Mouse (Mus musculus) CH12.LX (cell line): ENCODE data around the gene Figla. TPM values are rescaled to one million over a fixed set of nuclear protein-coding genes. Genes with fewer than 3 reads are reported as not detected.

ENCODE experiments used
- DNase-seq: peaks from one replicate; pipeline ENCODE4 v3.0.0-alpha.2; 2013; ENCODE audit errors: extremely low read depth
- H3K27ac ChIP-seq: 2 replicates; pipeline ENCODE4 v1.5.1; 2012; ENCODE audit warnings: low read depth, mild to moderate bottlenecking, control low read depth, moderate library complexity; ENCODE audit not compliant: insufficient read depth
- H3K27me3 ChIP-seq: replicated peaks from 2 replicates; pipeline ENCODE3; 2012; ENCODE audit warnings: inconsistent platforms
- H3K36me3 ChIP-seq, 2 experiments: replicated peaks in 1 of 2; 2 replicates each; pipeline versions ENCODE3 to v1.6.1; 2012; ENCODE audit warnings: inconsistent platforms in 1 of 2, low read length in 1 of 2, mild to moderate bottlenecking in 1 of 2, mixed read lengths in 1 of 2, moderate library complexity in 1 of 2; ENCODE audit not compliant: control insufficient read depth in 1 of 2, insufficient read depth in 1 of 2
- H3K4me1 ChIP-seq, 2 experiments: 2 replicates each; pipeline ENCODE4 v1.6.1; 2012; ENCODE audit warnings: inconsistent platforms in 1 of 2, moderate library complexity in 1 of 2; ENCODE audit not compliant: insufficient read depth in 2 of 2, control insufficient read depth in 1 of 2
- H3K4me2 ChIP-seq: 2 replicates; pipeline ENCODE4 v1.6.1; 2012; ENCODE audit warnings: low read depth, mild to moderate bottlenecking, control low read depth; ENCODE audit not compliant: poor library complexity, insufficient read depth, severe bottlenecking
- H3K4me3 ChIP-seq, 3 experiments: fragments of 150-350 bp in 1 of 3; sonication (generic) in 1 of 3; replicated peaks in 1 of 3; 2 replicates each; pipeline versions ENCODE3 to v1.5.1; 2011 to 2012; ENCODE audit warnings: low read depth in 2 of 3, low read length in 2 of 3, mild to moderate bottlenecking in 2 of 3, moderate library complexity in 2 of 3, control low read depth in 1 of 3, improper control_type of control experiment in 1 of 3, inconsistent platforms in 1 of 3, mixed read lengths in 1 of 3; ENCODE audit not compliant: poor library complexity in 1 of 3
- H3K79me2 ChIP-seq: replicated peaks from 2 replicates; pipeline ENCODE4 v1.6.1; 2012; ENCODE audit warnings: mild to moderate bottlenecking, moderate library complexity; ENCODE audit not compliant: control insufficient read depth, poor library complexity, insufficient read depth, severe bottlenecking; ENCODE audit errors: extremely low read depth
- H3K9ac ChIP-seq: 2 replicates; pipeline ENCODE4 v1.6.1; 2012; ENCODE audit warnings: low read depth, mild to moderate bottlenecking, control low read depth, moderate library complexity; ENCODE audit not compliant: insufficient read depth
- H3K9me3 ChIP-seq: replicated peaks from 2 replicates; pipeline ENCODE3; 2012; ENCODE audit warnings: low read length, inconsistent platforms, mixed read lengths
- CHD1 ChIP-seq: IDR thresholded peaks from 2 replicates; pipeline ENCODE4 v1.6.1; 2012; ENCODE audit warnings: low read depth, low read length, improper control_type of control experiment, inconsistent platforms
- CTCF ChIP-seq, 2 experiments: IDR thresholded peaks in 1 of 2; conservative IDR thresholded peaks in 1 of 2; 2 replicates each; pipeline ENCODE4 v1.5.1; 2011 to 2012; ENCODE audit warnings: low read depth in 2 of 2, low read length in 2 of 2, improper control_type of control experiment in 1 of 2, inconsistent platforms in 1 of 2, mild to moderate bottlenecking in 1 of 2, moderate library complexity in 1 of 2
- ELF1 ChIP-seq: IDR thresholded peaks from 2 replicates; pipeline ENCODE4 v1.6.1; 2014; ENCODE audit warnings: low read depth, mild to moderate bottlenecking, inconsistent platforms, low read length, improper control_type of control experiment
- EP300 ChIP-seq: IDR thresholded peaks from 2 replicates; pipeline ENCODE4 v1.6.1; 2011; ENCODE audit warnings: low read length, improper control_type of control experiment
- ETS1 ChIP-seq: conservative IDR thresholded peaks from 2 replicates; pipeline ENCODE4 v1.6.1; 2012; ENCODE audit warnings: low read depth, mild to moderate bottlenecking, inconsistent platforms, low read length, improper control_type of control experiment, moderate library complexity
- IRF4 ChIP-seq: IDR thresholded peaks from 2 replicates; pipeline ENCODE4 v1.6.1; 2014; ENCODE audit warnings: low read depth, mild to moderate bottlenecking, inconsistent platforms, low read length, improper control_type of control experiment
- JUN ChIP-seq: IDR thresholded peaks from 2 replicates; pipeline ENCODE4 v1.6.1; 2011; ENCODE audit warnings: low read depth, mild to moderate bottlenecking, low read length, improper control_type of control experiment, moderate library complexity; ENCODE audit not compliant: insufficient read depth
- JUND ChIP-seq: conservative IDR thresholded peaks from 2 replicates; pipeline ENCODE4 v1.6.1; 2011; ENCODE audit warnings: low read depth, low read length, improper control_type of control experiment
- MAX ChIP-seq: IDR thresholded peaks from 2 replicates; pipeline ENCODE4 v1.6.1; 2011; ENCODE audit warnings: low read length, improper control_type of control experiment
- MAZ ChIP-seq: IDR thresholded peaks from 2 replicates; pipeline ENCODE4 v1.6.1; 2012; ENCODE audit warnings: low read depth, mild to moderate bottlenecking, inconsistent platforms, low read length, improper control_type of control experiment, moderate library complexity
- MEF2A ChIP-seq: IDR thresholded peaks from 2 replicates; pipeline ENCODE4 v1.6.1; 2014; ENCODE audit warnings: low read depth, mild to moderate bottlenecking, inconsistent platforms, low read length, improper control_type of control experiment, borderline replicate concordance
- MXI1 ChIP-seq: IDR thresholded peaks from 2 replicates; pipeline ENCODE4 v1.6.1; 2011; ENCODE audit warnings: mild to moderate bottlenecking, low read depth, low read length, improper control_type of control experiment
- PAX5 ChIP-seq: IDR thresholded peaks from 2 replicates; pipeline ENCODE4 v1.6.1; 2012; ENCODE audit warnings: low read length, inconsistent platforms, mixed read lengths
- POLR2A ChIP-seq: IDR thresholded peaks from 2 replicates; pipeline ENCODE4 v1.6.1; 2011; ENCODE audit warnings: low read depth, mild to moderate bottlenecking, improper control_type of control experiment, low read length
- POLR2AphosphoS2 ChIP-seq: IDR thresholded peaks from 2 replicates; pipeline ENCODE4 v1.6.1; 2011; ENCODE audit warnings: low read depth, low read length, improper control_type of control experiment
- RAD21 ChIP-seq: IDR thresholded peaks from 2 replicates; pipeline ENCODE4 v1.6.1; 2011; ENCODE audit warnings: low read depth, mild to moderate bottlenecking, low read length, improper control_type of control experiment, moderate library complexity
- RCOR1 ChIP-seq: conservative IDR thresholded peaks from 2 replicates; pipeline ENCODE4 v1.6.1; 2012; ENCODE audit warnings: low read depth, mild to moderate bottlenecking, inconsistent platforms, low read length, improper control_type of control experiment
- SMC3 ChIP-seq: IDR thresholded peaks from 2 replicates; pipeline ENCODE4 v1.6.1; 2011; ENCODE audit warnings: low read depth, low read length, improper control_type of control experiment
- TBP ChIP-seq: conservative IDR thresholded peaks from 2 replicates; pipeline ENCODE4 v1.6.1; 2011; ENCODE audit warnings: low read depth, low read length, improper control_type of control experiment
- TCF12 ChIP-seq: IDR thresholded peaks from 2 replicates; pipeline ENCODE4 v1.6.1; 2014; ENCODE audit warnings: low read depth, mild to moderate bottlenecking, inconsistent platforms, low read length, improper control_type of control experiment
- UBTF ChIP-seq: IDR thresholded peaks from 2 replicates; pipeline ENCODE4 v1.6.1; 2012; ENCODE audit warnings: low read depth, mild to moderate bottlenecking, inconsistent platforms, low read length, improper control_type of control experiment, moderate library complexity
- ZMIZ1 ChIP-seq: IDR thresholded peaks from 2 replicates; pipeline ENCODE4 v1.6.1; 2012; ENCODE audit warnings: low read depth, mild to moderate bottlenecking, inconsistent platforms, low read length, improper control_type of control experiment
- ZNF384 ChIP-seq: IDR thresholded peaks from 2 replicates; pipeline ENCODE4 v1.6.1; 2012; ENCODE audit warnings: low read depth, low read length, improper control_type of control experiment, inconsistent platforms
- dilution Hi-C: fragments of 300-500 bp; cut with MboI; formaldehyde crosslinking; loops from 2 replicates; pipeline ENCODE4 v1.14.3; 2020; ENCODE audit warnings: low sequenced_read_pairs; ENCODE audit not compliant: extremely low pct_unique_long_range_greater_than_20kb, extremely low pct_ligation_motif_present
- in situ Hi-C: fragments of 300-500 bp; cut with MboI; formaldehyde crosslinking; loops from 3 replicates; pipeline ENCODE4 v1.14.3; 2019; ENCODE audit warnings: low sequenced_read_pairs, low pct_ligation_motif_present, low pct_unique_long_range_greater_than_20kb, mixed read lengths
- polyA plus RNA-seq: library from polyadenylated mRNA; unstranded; fragments of >175 nt; gene quantifications from 2 replicates; pipeline ENCODE4 v1.2.1, GENCODE M21; 2012; ENCODE audit warnings: low read depth; ENCODE audit not compliant: insufficient read length
- total RNA-seq, 2 experiments: library from RNA; depleted of rRNA; stranded (reverse); fragments of 300-350 nt in 1 of 2; fragments of >200 nt in 1 of 2; gene quantifications; 2 replicates each; pipeline ENCODE4 v1.2.3; 2012 to 2014

The Figla gene
- not detected in 2 replicates for total RNA-seq (2012; rRNA removed)
- total RNA-seq (2014; rRNA removed): not detected in 2 replicates
- not detected in 2 replicates for polyA plus RNA-seq

DNA sequence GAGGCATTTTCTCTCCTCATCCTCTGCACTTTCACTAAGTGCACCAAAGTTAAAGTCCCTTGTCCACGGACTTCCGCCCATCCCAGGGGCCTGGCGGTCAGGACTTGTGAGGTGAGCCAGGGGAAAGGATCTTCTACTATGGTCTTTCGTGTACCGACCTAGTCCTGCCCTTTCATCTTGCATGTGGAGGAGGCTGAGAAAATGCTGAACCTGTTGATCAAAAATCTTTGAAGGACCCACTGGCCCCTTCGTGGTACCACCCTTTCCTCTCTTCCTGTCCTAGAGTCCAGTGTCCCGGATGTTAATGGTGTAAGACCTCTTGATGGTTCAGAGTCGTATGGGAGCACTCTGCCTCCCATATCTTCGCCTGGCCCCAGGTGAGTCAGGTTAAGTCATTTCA is at the start of gene Figla:
Figla (plus strand) TSS at position 301 of the 400 bp plus-strand sequence.
- no peaks in the 10 kb centered on the region for H3K79me2 ChIP-seq
- dilution Hi-C loops: no loop called here
- H3K4me1 ChIP-seq: no peaks in the 10 kb centered on the region
- DNase-seq: no peak
- no peaks in the 10 kb centered on the region for H3K9me3 ChIP-seq
- in situ Hi-C loops: loop anchor here (25.0 kb wide), 1 partner anchor 346 kb away; the partner anchor contains the start of genes Fam136a and Snrpg
- H3K27me3 ChIP-seq: peaks cover 76% of the 10 kb centered on the region
- H3K36me3 ChIP-seq: no peaks in the 10 kb centered on the region
- H3K9ac ChIP-seq: no peak within 1 kb of the TSS
- H3K4me3 ChIP-seq: no peak within 1 kb of the TSS
- no peak within 1 kb of the TSS for H3K27ac ChIP-seq
- H3K4me2 ChIP-seq: no peak within 1 kb of the TSS
- TF ChIP-seq ELF1 (no peak), RCOR1 (no peak), JUND (no peak), CHD1 (no peak), MEF2A (no peak), TBP (no peak), MAX (no peak), ZMIZ1 (no peak), TCF12 (no peak), JUN (no peak), EP300 (no peak), SMC3 (no peak), ETS1 (no peak), MXI1 (no peak), PAX5 (no peak), ZNF384 (no peak), POLR2A (no peak), MAZ (no peak)

DNA sequence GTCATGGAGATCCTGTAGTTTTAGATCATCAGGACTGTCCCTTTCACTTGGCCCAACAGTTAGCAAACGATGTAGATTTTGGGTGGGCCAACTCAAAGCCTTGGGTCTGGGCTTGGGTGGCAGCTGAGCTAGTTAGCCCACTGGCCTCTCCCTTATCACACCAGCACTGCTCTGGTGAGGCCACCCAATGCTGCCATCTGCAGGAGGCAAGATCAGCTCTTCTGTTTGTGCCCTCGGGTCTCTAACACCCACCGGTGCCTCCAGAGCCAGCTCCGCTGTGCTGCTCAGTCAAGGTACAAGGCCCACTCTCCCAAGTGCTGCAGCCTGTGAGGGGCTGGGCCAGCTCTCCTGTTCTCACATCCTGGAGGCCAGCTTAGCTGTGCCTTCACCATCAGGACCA is 49.3 kb upstream of the Figla start:
- H3K27me3 ChIP-seq: no peaks in the 10 kb centered on the region
- no peak overlapping the region for H3K9ac ChIP-seq
- no peaks in the 10 kb centered on the region for H3K9me3 ChIP-seq
- DNase-seq: no peak
- H3K27ac ChIP-seq: no peak overlapping the region
- no peaks in the 10 kb centered on the region for H3K79me2 ChIP-seq
- TF ChIP-seq POLR2AphosphoS2 (no peak), CHD1 (no peak), UBTF (no peak), EP300 (no peak), JUN (no peak), RAD21 (peak; percentile 32), TBP (no peak), SMC3 (peak; percentile 15; the same call in 1 of the 2 replicates), PAX5 (no peak), CTCF (conservative IDR thresholded peaks at IDR 0.05 in 1 of 2, IDR thresholded peaks at IDR 0.05 in 1 of 2; ENCODE audit: low read depth in 2 of 2, low read length in 2 of 2) (peak in 1 of 2 experiments; percentile 46; a peak in 2 of 4 replicates), IRF4 (no peak), ZNF384 (no peak)
- no peak overlapping the region for H3K4me3 ChIP-seq
- peaks cover 3 to 6% of the 10 kb centered on the region in 2 experiments; a peak in 3 of 4 replicates for H3K4me1 ChIP-seq
- in situ Hi-C loops (no loop called here), dilution Hi-C loops (no loop called here)
- no peak overlapping the region for H3K4me2 ChIP-seq
- H3K36me3 ChIP-seq: no peaks in the 10 kb centered on the region
